Mouse (Mus musculus): Measurements from ENCODE around the gene Trak1.
"Not testable (repeated sequence)": the region's sequence is repeated elsewhere in the genome, so short reads cannot be mapped to it uniquely, and the experiment has no call there.

GRCm38 (mm10) chr9:121328342-121328741 is 31.0 kb downstream of the Trak1 start:
- TF ChIP-seq POLR2A (IDR thresholded peaks at IDR 0.05; ENCODE audit: borderline replicate concordance, insufficient read depth, low read length); CTCF (IDR thresholded peaks at IDR 0.05; ENCODE audit: borderline replicate concordance, insufficient read depth, low read depth, low read length): not testable (repeated sequence)

Data from cerebellum, adult 2 months (tissue).